Mouse (Mus musculus): ENCODE measurements around the gene Slc36a2.

DNA sequence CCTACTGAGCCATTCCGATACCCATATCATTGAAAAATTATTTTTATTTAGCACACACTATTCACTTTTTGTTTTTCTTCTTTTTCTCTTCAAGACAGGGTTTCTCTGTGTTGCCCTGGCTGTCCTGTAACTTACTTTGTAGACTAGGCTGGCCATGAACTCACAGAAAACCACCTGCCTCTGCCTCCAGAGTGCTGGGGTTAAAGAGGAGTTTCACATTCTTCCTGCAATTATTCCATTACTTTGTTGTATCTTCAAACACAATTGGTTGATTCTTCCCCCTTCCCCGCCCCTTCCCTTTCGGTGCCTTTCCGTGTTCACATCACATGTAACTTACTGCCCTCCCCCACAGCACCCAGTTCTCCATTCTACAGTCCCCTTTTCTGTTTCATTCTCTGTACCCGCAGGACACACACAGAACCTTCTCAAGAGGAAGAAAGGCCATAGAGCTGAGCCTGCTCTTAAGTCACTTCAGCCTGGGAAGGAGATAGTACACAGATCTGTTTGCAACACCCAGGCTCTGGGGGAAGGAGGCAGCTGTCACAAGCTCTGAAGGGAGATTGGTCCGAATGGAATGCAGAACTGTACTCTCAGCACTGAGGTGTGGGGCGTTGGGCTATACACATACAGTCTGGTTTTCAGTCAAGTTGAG lies 71.5 kb downstream of the Slc36a2 start:
- TF ChIP-seq CTCF (IDR thresholded peaks at IDR 0.05; ENCODE audit: low read depth, low read length) (no peak), EP300 (IDR thresholded peaks at IDR 0.05; ENCODE audit: insufficient read depth, low read depth, low read length) (no peak), POLR2A (IDR thresholded peaks at IDR 0.05; ENCODE audit: insufficient read depth, low read length) (no peak)

Data from ES-Bruce4 (cell line).